Mouse (Mus musculus) heart, embryonic 16.5 days (tissue): ENCODE results near the gene Usp1. TPM values are rescaled to one million over a fixed set of nuclear protein-coding genes. Genes with fewer than 3 reads are reported as not detected.
"Not testable (repeated sequence)": the region's sequence is repeated elsewhere in the genome, so short reads cannot be mapped to it uniquely, and the experiment has no call there.

Experiments used
- ATAC-seq: fragments of 200-750 bp; cut with Nextera tagmentation; replicated peaks from 2 replicates; pipeline ENCODE4 v1.8.0; 2017; ENCODE audit warnings: moderate number of reproducible peaks; ENCODE audit not compliant: insufficient read depth, low FRiP score; ENCODE audit errors: extremely low read depth
- H3K27ac ChIP-seq: fragments of 300-500 bp; sonication (generic); 2 replicates; pipeline ENCODE4 v1.5.1; 2014; ENCODE audit warnings: mild to moderate bottlenecking, low read length, control low read depth, moderate library complexity
- H3K27me3 ChIP-seq: fragments of 300-500 bp; sonication (generic); 2 replicates; pipeline ENCODE4 v1.6.1; 2014; ENCODE audit warnings: low read length, mixed read lengths; ENCODE audit not compliant: control insufficient read depth, insufficient read depth
- H3K36me3 ChIP-seq: fragments of 300-500 bp; sonication (generic); 2 replicates; pipeline ENCODE4 v1.6.1; 2014; ENCODE audit not compliant: control insufficient read depth, insufficient read depth
- H3K4me1 ChIP-seq: fragments of 300-500 bp; sonication (generic); 2 replicates; pipeline ENCODE4 v1.6.1; 2014; ENCODE audit warnings: low read length, mixed read lengths; ENCODE audit not compliant: control insufficient read depth, insufficient read depth
- H3K4me2 ChIP-seq: fragments of 300-500 bp; sonication (generic); 2 replicates; pipeline ENCODE4 v1.6.1; 2014; ENCODE audit warnings: low read depth, mild to moderate bottlenecking, control low read depth, low read length
- H3K4me3 ChIP-seq: fragments of 300-500 bp; sonication (generic); 2 replicates; pipeline ENCODE4 v1.5.1; 2014; ENCODE audit warnings: mild to moderate bottlenecking, control low read depth, low read length
- H3K9ac ChIP-seq: fragments of 300-500 bp; sonication (generic); 2 replicates; pipeline ENCODE4 v1.6.1; 2014; ENCODE audit warnings: low read length, control low read depth
- H3K9me3 ChIP-seq: fragments of 300-500 bp; sonication (generic); replicated peaks from 2 replicates; pipeline ENCODE4 v1.6.1; 2016; ENCODE audit warnings: low read length; ENCODE audit not compliant: control insufficient read depth
- WGBS: fragments of 180-500 bp; shearing (Covaris S2); extraction: QIAGEN DNeasy Blood & Tissue Kit; methylation state at CpG from one replicate; pipeline ENCODE4 v1.1.7; 2014; 5-methylcytosine and 5-hydroxymethylcytosine counted together
- polyA plus RNA-seq: library from polyadenylated mRNA; unstranded; fragments of >200 nt; fragmentation: Nextera tagmentation; extraction: Ambion mirVana; gene quantifications from 2 replicates; pipeline ENCODE4 v1.2.1, GENCODE M21; 2015

Gene Usp1
- polyA plus RNA-seq, 1 experiment from 2014 or later: 44.0 TPM

- Histone ChIP-seq H3K4me2 (no peak overlapping the region), H3K4me1 (no peaks in the 10 kb centered on the region), H3K27ac (no peak overlapping the region), H3K27me3 (no peaks in the 10 kb centered on the region), H3K9ac (no peak overlapping the region), H3K36me3 (peaks cover 25% of the 10 kb centered on the region), H3K9me3 (no peaks in the 10 kb centered on the region), H3K4me3 (no peak overlapping the region)
- ATAC-seq: no peak
- 83% methylated on average over 3 of the region's 3 CpGs for WGBS
Observed at GRCm38 (mm10) chr4:98960243-98960642, 36.6 kb downstream of the Usp1 start.

GRCm38 (mm10) chr4:98969946-98970345, 46.3 kb downstream of the Usp1 start:
- Histone ChIP-seq H3K9me3 (no peaks in the 10 kb centered on the region), H3K9ac (no peak overlapping the region), H3K4me3 (no peak overlapping the region), H3K27me3 (no peaks in the 10 kb centered on the region), H3K4me2 (no peak overlapping the region), H3K27ac (no peak overlapping the region), H3K36me3 (peaks cover 32% of the 10 kb centered on the region), H3K4me1 (no peaks in the 10 kb centered on the region)
- 77% methylated on average over 3 of the region's 3 CpGs for WGBS
- no peak for ATAC-seq

GRCm38 (mm10) chr4:98975741-98976140, 52.1 kb downstream of the Usp1 start:
- Histone ChIP-seq H3K9me3 (no peaks in the 10 kb centered on the region), H3K27ac (no peak overlapping the region), H3K4me3 (no peak overlapping the region), H3K36me3 (peaks cover 6% of the 10 kb centered on the region), H3K9ac (no peak overlapping the region), H3K27me3 (no peaks in the 10 kb centered on the region), H3K4me2 (no peak overlapping the region), H3K4me1 (no peaks in the 10 kb centered on the region)
- no peak for ATAC-seq
- 71% methylated on average over 8 of the region's 8 CpGs for WGBS

GRCm38 (mm10) chr4:98978288-98978687, 54.7 kb downstream of the Usp1 start:
- not testable (repeated sequence) for ATAC-seq, H3K4me1 ChIP-seq, H3K9ac ChIP-seq, H3K27ac ChIP-seq, H3K4me3 ChIP-seq, H3K27me3 ChIP-seq, H3K4me2 ChIP-seq, H3K36me3 ChIP-seq, H3K9me3 ChIP-seq
- WGBS: 94% methylated on average over 2 of the region's 2 CpGs

- H3K4me2 ChIP-seq: no peak overlapping the region
- no peak overlapping the region for H3K4me3 ChIP-seq
- no peaks in the 10 kb centered on the region; the same call in none of the 2 replicates for H3K36me3 ChIP-seq
- no peaks in the 10 kb centered on the region for H3K9me3 ChIP-seq
- WGBS: 77% methylated on average over 2 of the region's 2 CpGs
- H3K9ac ChIP-seq: no peak overlapping the region
- H3K27me3 ChIP-seq: no peaks in the 10 kb centered on the region
- ATAC-seq: no peak
- H3K4me1 ChIP-seq: no peaks in the 10 kb centered on the region
- no peak overlapping the region for H3K27ac ChIP-seq
Observed at GRCm38 (mm10) chr4:98978693-98979092, 55.1 kb downstream of the Usp1 start.

- WGBS: 76% methylated on average over 3 of the region's 3 CpGs
- not testable (repeated sequence) for H3K9me3 ChIP-seq, H3K9ac ChIP-seq, H3K36me3 ChIP-seq, H3K27ac ChIP-seq, H3K4me2 ChIP-seq, H3K4me3 ChIP-seq, ATAC-seq, H3K4me1 ChIP-seq, H3K27me3 ChIP-seq
Observed at GRCm38 (mm10) chr4:98979976-98980375, 56.4 kb downstream of the Usp1 start.

GRCm38 (mm10) chr4:98984701-98985100, 61.1 kb downstream of the Usp1 start:
- H3K4me1 ChIP-seq: no peaks in the 10 kb centered on the region
- peaks cover 14% of the 10 kb centered on the region for H3K36me3 ChIP-seq
- no peak overlapping the region for H3K4me2 ChIP-seq
- H3K9ac ChIP-seq: no peak overlapping the region
- 83% methylated on average over 8 of the region's 8 CpGs for WGBS
- H3K27ac ChIP-seq: no peak overlapping the region
- H3K27me3 ChIP-seq: no peaks in the 10 kb centered on the region
- H3K9me3 ChIP-seq: no peaks in the 10 kb centered on the region
- no peak for ATAC-seq
- no peak overlapping the region for H3K4me3 ChIP-seq

Other genes with a start within 250 kb of the Usp1 start
- 0.05 TPM in 1 of 2 replicates, not detected in the other for gene L1td1, start 197.1 kb upstream of the Usp1 start, polyA plus RNA-seq
- 0.50 and 0.75 TPM in 2 replicates for gene Kank4, start 106.3 kb upstream of the Usp1 start, polyA plus RNA-seq
- gene I0C0044D17Rik, start 100.0 kb upstream of the Usp1 start, polyA plus RNA-seq: not detected in 2 replicates
- gene Angptl3, start 107.1 kb downstream of the Usp1 start, polyA plus RNA-seq: 0.68 and 1.3 TPM in 2 replicates
- gene Dock7, start 197.1 kb downstream of the Usp1 start, polyA plus RNA-seq: 18.5 and 20.6 TPM in 2 replicates